Mouse (Mus musculus) G1E (cell line): ENCODE results near the gene Rab37.

Experiments used
- CTCF ChIP-seq: IDR thresholded peaks from 2 replicates; pipeline ENCODE4 v1.5.1; 2012; ENCODE audit warnings: low read depth, low read length, inconsistent platforms, mixed read lengths
- GATA1 ChIP-seq: IDR thresholded peaks from 2 replicates; pipeline ENCODE4 v1.6.1; 2012; ENCODE audit warnings: borderline replicate concordance, low read length, inconsistent platforms, mixed read lengths
- GATA2 ChIP-seq: IDR thresholded peaks from 2 replicates; pipeline ENCODE4 v1.6.1; 2012; ENCODE audit warnings: low read depth, low read length, inconsistent platforms, borderline replicate concordance
- POLR2AphosphoS5 ChIP-seq: IDR thresholded peaks from 2 replicates; pipeline ENCODE4 v1.6.1; 2012; ENCODE audit warnings: low read depth, low read length, inconsistent platforms; ENCODE audit not compliant: insufficient replicate concordance
- TAL1 ChIP-seq: conservative IDR thresholded peaks from 2 replicates; pipeline ENCODE4 v1.6.1; 2012; ENCODE audit warnings: low read depth, low read length, inconsistent platforms, mixed read lengths

GRCm38 (mm10) chr11:115179881-115180280, 88.7 kb downstream of the Rab37 start:
- TF ChIP-seq GATA2, result no peak
- TF ChIP-seq CTCF, result no peak
- TF ChIP-seq POLR2AphosphoS5, result no peak
- TF ChIP-seq TAL1, result no peak
- no peak for TF ChIP-seq GATA1
